Mouse (Mus musculus) midbrain, embryonic 11.5 days (tissue): ENCODE data around the gene Nhlrc2. TPM values are rescaled to one million over a fixed set of nuclear protein-coding genes. Genes with fewer than 3 reads are reported as not detected.
"Not testable (repeated sequence)": the region's sequence is repeated elsewhere in the genome, so short reads cannot be mapped to it uniquely, and the experiment has no call there.

Experiments used
- ATAC-seq: fragments of 200-750 bp; cut with Nextera tagmentation; 2 replicates; pipeline ENCODE4 v1.8.0; 2017; ENCODE audit warnings: moderate TSS enrichment, moderate library complexity; ENCODE audit not compliant: low FRiP score
- DNase-seq: peaks from one replicate; pipeline ENCODE4 v3.0.0; 2015; ENCODE audit warnings: low spot score; ENCODE audit errors: missing footprints
- H3K27ac ChIP-seq: fragments of 300-500 bp; sonication (generic); 2 replicates; pipeline ENCODE4 v1.5.1; 2014; ENCODE audit warnings: low read depth, low read length
- H3K27me3 ChIP-seq: fragments of 300-500 bp; sonication (generic); 2 replicates; pipeline ENCODE4 v1.6.1; 2014; ENCODE audit warnings: mild to moderate bottlenecking, low read length, moderate library complexity, mixed read lengths; ENCODE audit not compliant: control insufficient read depth, insufficient read depth
- H3K36me3 ChIP-seq: fragments of 300-500 bp; sonication (generic); 2 replicates; pipeline ENCODE4 v1.6.1; 2014; ENCODE audit warnings: mild to moderate bottlenecking, low read length, moderate library complexity, mixed read lengths; ENCODE audit not compliant: control insufficient read depth, insufficient read depth
- H3K4me1 ChIP-seq: fragments of 300-500 bp; sonication (generic); 2 replicates; pipeline ENCODE4 v1.6.1; 2014; ENCODE audit warnings: low read length; ENCODE audit not compliant: control insufficient read depth, insufficient read depth
- H3K4me2 ChIP-seq: fragments of 300-500 bp; sonication (generic); 2 replicates; pipeline ENCODE4 v1.6.1; 2014; ENCODE audit warnings: mild to moderate bottlenecking, moderate library complexity
- H3K4me3 ChIP-seq: fragments of 300-500 bp; sonication (generic); 2 replicates; pipeline ENCODE4 v1.5.1; 2014; ENCODE audit warnings: low read depth, low read length
- H3K9ac ChIP-seq: fragments of 300-500 bp; sonication (generic); 2 replicates; pipeline ENCODE4 v1.6.1; 2014; ENCODE audit warnings: low read length
- H3K9me3 ChIP-seq: fragments of 300-500 bp; sonication (generic); 2 replicates; pipeline ENCODE4 v1.6.1; 2016; ENCODE audit warnings: low read length; ENCODE audit not compliant: control insufficient read depth
- WGBS: fragments of 180-500 bp; shearing (Covaris S2); extraction: QIAGEN DNeasy Blood & Tissue Kit; methylation state at CpG from one replicate; pipeline ENCODE4 v1.1.7; 2014; 5-methylcytosine and 5-hydroxymethylcytosine counted together
- polyA plus RNA-seq: library from polyadenylated mRNA; unstranded; fragments of >200 nt; fragmentation: Nextera tagmentation; extraction: Ambion mirVana; gene quantifications from 2 replicates; pipeline ENCODE4 v1.2.1, GENCODE M21; 2014

The Nhlrc2 gene
- polyA plus RNA-seq = 13.3 and 14.7 TPM in 2 replicates

DNA sequence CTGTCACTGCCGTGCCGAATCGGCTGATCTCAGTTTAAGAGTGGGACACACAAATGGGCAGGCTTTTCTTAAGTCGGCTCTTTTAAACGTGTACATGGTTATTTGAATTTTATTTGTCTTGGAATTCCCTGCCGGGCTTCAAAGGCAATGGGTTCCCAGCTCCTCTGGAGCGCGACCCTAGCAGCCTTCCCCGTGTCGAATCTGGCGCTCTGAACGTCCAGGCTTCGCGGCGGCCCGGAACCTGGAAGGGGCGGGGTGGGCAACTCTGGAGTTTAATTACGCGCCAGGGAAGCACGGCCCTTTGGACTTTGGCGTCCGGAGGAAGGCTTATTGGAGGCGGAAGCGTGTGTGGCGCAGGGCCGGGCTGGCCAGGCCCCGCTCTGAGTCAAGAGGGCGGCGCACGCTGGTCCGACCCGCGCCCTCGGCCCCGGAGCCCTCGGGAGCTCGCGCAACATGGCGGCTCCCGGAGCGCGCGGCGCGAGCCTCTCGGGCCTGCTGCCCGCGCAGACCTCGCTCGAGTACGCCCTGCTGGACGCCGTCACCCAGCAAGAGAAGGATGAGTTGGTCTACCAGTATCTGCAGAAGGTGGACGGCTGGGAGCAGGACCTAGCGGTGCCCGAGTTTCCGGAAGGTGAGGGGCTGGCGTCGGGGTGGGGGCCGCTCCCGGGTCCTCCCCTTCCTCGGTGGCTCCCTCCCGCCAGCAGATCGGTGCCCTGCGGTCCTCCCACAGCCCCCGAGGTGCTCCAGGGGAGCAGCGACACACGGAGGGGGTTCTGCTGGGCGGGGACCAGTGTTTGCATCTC is at the start of gene Nhlrc2:
Gene Nhlrc2, plus strand, starts transcription at position 32 of the 803 bp plus-strand sequence.
- ATAC-seq (peak; percentile 90), DNase-seq (peak; percentile 97)
- Histone ChIP-seq H3K9me3 (no peaks in the 10 kb centered on the region), H3K27me3 (no peaks in the 10 kb centered on the region), H3K36me3 (peaks cover 10% of the 10 kb centered on the region), H3K4me2 (peak within 1 kb of the TSS; percentile 67), H3K27ac (peak within 1 kb of the TSS; percentile 90), H3K4me1 (peaks cover 11% of the 10 kb centered on the region), H3K9ac (peak within 1 kb of the TSS; percentile 90), H3K4me3 (peak within 1 kb of the TSS; percentile 74)
- under 1% methylated on average over 69 of the region's 69 CpGs for WGBS

DNA sequence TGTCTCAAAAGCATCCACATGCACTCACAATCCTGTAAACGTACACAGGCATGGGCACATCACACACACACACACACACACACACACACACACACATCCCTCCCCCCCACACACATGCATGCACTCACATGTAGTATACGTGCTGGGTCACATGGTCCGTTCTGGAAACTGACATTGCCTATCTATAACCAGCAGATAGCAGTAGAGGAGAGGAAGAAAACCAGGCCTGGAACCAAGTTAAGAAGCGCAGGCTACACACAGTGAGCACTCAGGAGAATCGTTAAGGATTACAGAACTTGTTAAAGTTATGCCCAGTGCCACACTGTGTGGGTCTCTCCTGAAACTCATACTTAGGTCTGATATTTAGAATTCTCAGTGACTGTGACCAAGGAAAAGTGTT is 45.0 kb upstream of the Nhlrc2 start:
- not testable (repeated sequence) for ATAC-seq, H3K4me1 ChIP-seq, H3K27ac ChIP-seq, DNase-seq, H3K4me2 ChIP-seq, H3K27me3 ChIP-seq, H3K9me3 ChIP-seq, H3K36me3 ChIP-seq, H3K4me3 ChIP-seq, H3K9ac ChIP-seq
- WGBS = no CpG with 5 or more reads among the region's 5 CpGs

DNA sequence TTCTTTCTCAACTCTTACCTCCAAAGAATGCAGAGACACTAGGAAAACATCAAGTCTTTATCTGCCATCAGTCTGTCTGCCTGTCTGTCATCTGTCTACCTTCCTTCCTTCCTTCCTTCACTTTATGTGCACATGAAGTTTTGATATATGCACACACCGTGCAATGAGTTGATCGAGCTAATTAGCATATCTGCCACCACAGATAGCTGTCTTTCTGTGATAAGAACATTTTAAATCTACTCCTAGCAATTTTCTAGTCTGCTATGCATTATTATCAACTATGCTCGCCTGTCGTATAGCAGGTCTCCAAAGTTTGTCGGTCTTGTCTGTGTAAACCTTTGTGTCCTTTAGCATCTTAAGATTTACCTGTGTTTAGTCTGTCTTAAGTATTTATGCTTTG is 44.5 kb upstream of the Nhlrc2 start:
- not testable (repeated sequence) for H3K9me3 ChIP-seq, H3K9ac ChIP-seq, H3K4me2 ChIP-seq, H3K36me3 ChIP-seq, H3K4me1 ChIP-seq, H3K4me3 ChIP-seq, DNase-seq, H3K27ac ChIP-seq, H3K27me3 ChIP-seq, ATAC-seq
- no CpG with 5 or more reads among the region's 5 CpGs for WGBS

DNA sequence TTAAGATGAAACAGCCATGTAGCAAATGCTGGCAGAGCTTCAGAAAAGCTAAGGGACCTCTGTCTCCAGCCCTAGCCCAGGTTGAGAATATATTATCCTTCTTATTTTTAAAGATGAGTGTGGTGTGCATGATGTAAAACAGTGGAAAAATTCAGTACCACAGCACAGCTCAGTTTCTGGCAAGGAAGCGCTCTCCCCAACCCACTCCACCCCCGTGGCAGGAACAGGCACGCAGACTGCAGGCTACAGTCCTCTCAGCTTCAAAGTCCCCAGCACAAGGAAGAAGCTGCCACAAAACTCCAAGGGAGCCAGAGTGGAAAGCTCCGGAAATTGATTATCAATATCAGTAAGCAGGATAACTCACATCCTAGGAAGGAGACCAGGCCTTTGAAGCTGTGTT is 36.9 kb upstream of the Nhlrc2 start:
- not testable (repeated sequence) for H3K4me1 ChIP-seq, H3K27me3 ChIP-seq, H3K4me3 ChIP-seq, H3K36me3 ChIP-seq, H3K9me3 ChIP-seq, H3K27ac ChIP-seq, H3K4me2 ChIP-seq, ATAC-seq, H3K9ac ChIP-seq, DNase-seq
- no CpG with 5 or more reads among the region's 4 CpGs for WGBS

DNA sequence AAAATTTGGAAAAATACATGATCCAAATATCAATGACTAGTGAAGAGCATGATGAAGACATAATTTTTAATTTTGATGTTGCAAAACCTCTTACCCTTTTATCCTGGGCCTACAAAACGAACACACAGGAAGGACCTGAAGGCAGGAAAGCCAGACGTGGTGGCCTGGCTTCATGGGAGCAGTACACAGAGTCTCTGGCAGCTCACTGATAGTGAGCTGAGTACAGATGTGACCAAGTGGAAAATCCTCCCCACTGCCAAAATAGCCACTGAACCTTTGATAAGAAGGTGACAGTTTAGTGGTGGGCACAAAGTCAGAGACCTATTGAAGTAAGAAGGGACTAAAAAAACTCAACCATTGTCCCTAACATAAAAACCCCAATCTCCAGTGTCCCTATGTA is 34.5 kb upstream of the Nhlrc2 start:
- not testable (repeated sequence) for H3K4me1 ChIP-seq, H3K9ac ChIP-seq, ATAC-seq, H3K27me3 ChIP-seq, H3K4me2 ChIP-seq, H3K27ac ChIP-seq, DNase-seq, H3K4me3 ChIP-seq, H3K9me3 ChIP-seq, H3K36me3 ChIP-seq
- no CpG with 5 or more reads among the region's 2 CpGs for WGBS

DNA sequence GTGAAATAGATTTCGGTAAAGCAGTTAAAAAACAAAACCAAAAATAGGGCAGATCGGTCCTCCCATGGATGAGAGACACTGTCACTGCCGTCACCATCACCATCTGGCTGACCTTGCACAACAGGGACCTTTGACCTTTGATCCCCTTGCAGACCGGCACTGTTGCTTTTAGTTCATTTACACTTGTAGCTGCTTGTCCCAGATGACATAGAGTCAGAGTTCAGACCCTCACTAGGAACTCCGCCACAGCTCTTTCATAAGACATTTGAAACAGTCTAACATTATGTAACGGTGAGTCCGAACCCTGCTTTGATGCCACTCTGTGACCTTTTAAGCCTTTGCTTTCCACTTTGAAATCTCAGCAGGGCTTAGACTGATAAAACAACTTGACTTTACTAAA is 28.7 kb upstream of the Nhlrc2 start:
- not testable (repeated sequence) for H3K4me2 ChIP-seq, H3K9me3 ChIP-seq, H3K36me3 ChIP-seq, H3K4me1 ChIP-seq, H3K4me3 ChIP-seq, ATAC-seq, H3K27me3 ChIP-seq, H3K27ac ChIP-seq, H3K9ac ChIP-seq, DNase-seq
- WGBS = no CpG with 5 or more reads among the region's 7 CpGs

DNA sequence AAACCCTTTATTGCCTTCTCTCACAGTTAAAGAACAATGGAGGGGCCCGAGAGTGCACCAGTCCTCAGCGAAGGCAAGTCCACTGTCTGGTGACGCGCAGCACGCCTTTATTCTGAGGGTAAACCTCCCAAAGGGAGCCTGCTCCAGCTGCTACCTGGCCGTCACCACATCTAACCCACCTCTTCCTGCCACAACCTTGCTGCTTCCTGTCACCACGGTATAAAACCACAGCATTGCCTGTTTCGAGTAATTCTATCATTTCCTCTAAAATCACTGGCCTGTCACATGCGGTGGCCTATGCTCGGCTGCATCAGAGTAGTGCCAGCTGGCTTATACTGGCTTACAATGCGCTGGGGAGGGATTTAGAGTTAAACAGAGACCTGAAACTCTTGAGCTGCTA is 17.5 kb upstream of the Nhlrc2 start:
- H3K4me1 ChIP-seq, H3K36me3 ChIP-seq, H3K9me3 ChIP-seq, ATAC-seq, DNase-seq, H3K4me3 ChIP-seq, H3K9ac ChIP-seq, H3K4me2 ChIP-seq, H3K27ac ChIP-seq, H3K27me3 ChIP-seq: not testable (repeated sequence)
- WGBS = no CpG with 5 or more reads among the region's 11 CpGs

DNA sequence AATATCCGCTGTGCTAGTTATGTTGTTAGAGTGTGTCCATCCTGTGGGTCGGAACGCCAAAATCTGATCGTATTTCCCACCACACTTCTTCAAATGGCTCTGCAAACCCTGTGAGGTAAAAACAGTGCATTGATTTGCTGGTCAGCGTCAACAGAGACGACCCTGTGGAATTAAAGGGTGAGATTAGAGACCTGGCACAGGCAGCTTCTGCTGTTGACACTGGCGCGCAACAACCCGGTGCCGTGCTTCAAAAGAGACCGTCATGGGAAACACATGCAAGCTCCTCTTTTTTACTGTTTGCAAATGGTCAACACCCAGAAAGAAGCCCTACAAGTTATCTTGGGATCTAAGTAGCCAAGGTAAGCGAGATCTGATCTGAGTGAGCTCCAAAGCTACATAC is 16.8 kb upstream of the Nhlrc2 start:
- Histone ChIP-seq H3K36me3 (no peaks in the 10 kb centered on the region), H3K4me2 (no peak overlapping the region), H3K9me3 (no peaks in the 10 kb centered on the region), H3K4me3 (no peak overlapping the region), H3K4me1 (no peaks in the 10 kb centered on the region), H3K9ac (no peak overlapping the region), H3K27ac (no peak overlapping the region), H3K27me3 (no peaks in the 10 kb centered on the region)
- ATAC-seq (no peak), DNase-seq (no peak)
- 93% methylated on average over 12 of the region's 12 CpGs for WGBS

DNA sequence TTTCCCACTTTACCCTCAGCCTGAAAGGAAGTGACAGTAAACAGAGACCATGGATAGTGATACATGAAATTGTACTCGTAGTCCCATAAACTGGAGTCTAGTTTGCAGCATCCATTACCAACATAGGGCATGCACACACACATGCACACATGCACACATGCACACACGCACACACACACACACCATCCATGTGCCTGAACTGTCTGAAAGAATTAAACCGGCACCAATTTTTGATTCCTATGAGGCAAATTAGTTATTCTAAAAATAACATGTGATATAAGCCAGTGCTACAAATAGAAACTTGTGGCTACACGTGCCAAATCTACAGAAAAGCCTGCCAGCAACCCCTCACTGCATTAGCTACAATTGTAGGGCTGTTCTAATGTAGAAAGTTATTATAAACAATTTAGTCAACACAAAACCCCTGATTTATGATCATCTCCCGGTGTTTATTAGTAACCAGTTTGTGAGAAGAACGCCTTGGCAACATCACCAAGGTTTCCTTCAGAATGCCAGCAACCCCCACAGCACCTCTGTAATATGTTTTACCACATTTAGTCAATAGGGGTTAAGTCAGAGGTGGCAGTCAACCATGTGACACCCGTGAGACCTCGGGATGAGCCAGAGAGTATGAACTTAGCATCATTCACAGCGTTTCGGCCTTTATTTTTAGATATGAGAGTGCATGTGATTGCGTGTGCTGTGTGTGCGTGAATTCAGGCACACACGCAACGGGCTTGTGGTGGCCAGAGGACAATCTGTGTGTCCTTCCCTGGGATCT is 14.6 kb upstream of the Nhlrc2 start:
- Histone ChIP-seq H3K27me3 (no peaks in the 10 kb centered on the region), H3K36me3 (no peaks in the 10 kb centered on the region), H3K4me1 (no peaks in the 10 kb centered on the region), H3K4me2 (no peak overlapping the region), H3K27ac (no peak overlapping the region), H3K9me3 (no peaks in the 10 kb centered on the region), H3K4me3 (no peak overlapping the region), H3K9ac (no peak overlapping the region)
- 94% methylated on average over 14 of the region's 14 CpGs for WGBS
- ATAC-seq (no peak), DNase-seq (no peak)
